Mouse (Mus musculus) CH12.LX (cell line): ENCODE data around the gene Arfip1. TPM values are rescaled to one million over a fixed set of nuclear protein-coding genes. Genes with fewer than 3 reads are reported as not detected.

Experiments
- DNase-seq: peaks from one replicate; pipeline ENCODE4 v3.0.0-alpha.2; 2013; ENCODE audit errors: extremely low read depth
- H3K27ac ChIP-seq: 2 replicates; pipeline ENCODE4 v1.5.1; 2012; ENCODE audit warnings: low read depth, mild to moderate bottlenecking, control low read depth, moderate library complexity; ENCODE audit not compliant: insufficient read depth
- H3K27me3 ChIP-seq: replicated peaks from 2 replicates; pipeline ENCODE3; 2012; ENCODE audit warnings: inconsistent platforms
- H3K36me3 ChIP-seq, 2 experiments: replicated peaks in 1 of 2; 2 replicates each; pipeline versions ENCODE3 to v1.6.1; 2012; ENCODE audit warnings: inconsistent platforms in 1 of 2, low read length in 1 of 2, mild to moderate bottlenecking in 1 of 2, mixed read lengths in 1 of 2, moderate library complexity in 1 of 2; ENCODE audit not compliant: control insufficient read depth in 1 of 2, insufficient read depth in 1 of 2
- H3K4me1 ChIP-seq, 2 experiments: 2 replicates each; pipeline ENCODE4 v1.6.1; 2012; ENCODE audit warnings: inconsistent platforms in 1 of 2, moderate library complexity in 1 of 2; ENCODE audit not compliant: insufficient read depth in 2 of 2, control insufficient read depth in 1 of 2
- H3K4me2 ChIP-seq: 2 replicates; pipeline ENCODE4 v1.6.1; 2012; ENCODE audit warnings: low read depth, mild to moderate bottlenecking, control low read depth; ENCODE audit not compliant: poor library complexity, insufficient read depth, severe bottlenecking
- H3K4me3 ChIP-seq, 3 experiments: fragments of 150-350 bp in 1 of 3; sonication (generic) in 1 of 3; replicated peaks in 1 of 3; 2 replicates each; pipeline versions ENCODE3 to v1.5.1; 2011 to 2012; ENCODE audit warnings: low read depth in 2 of 3, low read length in 2 of 3, mild to moderate bottlenecking in 2 of 3, moderate library complexity in 2 of 3, control low read depth in 1 of 3, improper control_type of control experiment in 1 of 3, inconsistent platforms in 1 of 3, mixed read lengths in 1 of 3; ENCODE audit not compliant: poor library complexity in 1 of 3
- H3K79me2 ChIP-seq: replicated peaks from 2 replicates; pipeline ENCODE4 v1.6.1; 2012; ENCODE audit warnings: mild to moderate bottlenecking, moderate library complexity; ENCODE audit not compliant: control insufficient read depth, poor library complexity, insufficient read depth, severe bottlenecking; ENCODE audit errors: extremely low read depth
- H3K9ac ChIP-seq: 2 replicates; pipeline ENCODE4 v1.6.1; 2012; ENCODE audit warnings: low read depth, mild to moderate bottlenecking, control low read depth, moderate library complexity; ENCODE audit not compliant: insufficient read depth
- H3K9me3 ChIP-seq: replicated peaks from 2 replicates; pipeline ENCODE3; 2012; ENCODE audit warnings: low read length, inconsistent platforms, mixed read lengths
- BHLHE40 ChIP-seq: IDR thresholded peaks from 2 replicates; pipeline ENCODE4 v1.6.1; 2011; ENCODE audit warnings: mild to moderate bottlenecking, low read depth, low read length, improper control_type of control experiment
- CHD1 ChIP-seq: IDR thresholded peaks from 2 replicates; pipeline ENCODE4 v1.6.1; 2012; ENCODE audit warnings: low read depth, low read length, improper control_type of control experiment, inconsistent platforms
- E2F4 ChIP-seq: IDR thresholded peaks from 2 replicates; pipeline ENCODE4 v1.6.1; 2011; ENCODE audit warnings: low read depth, low read length, improper control_type of control experiment; ENCODE audit not compliant: insufficient replicate concordance
- ELF1 ChIP-seq: IDR thresholded peaks from 2 replicates; pipeline ENCODE4 v1.6.1; 2014; ENCODE audit warnings: low read depth, mild to moderate bottlenecking, inconsistent platforms, low read length, improper control_type of control experiment
- ETS1 ChIP-seq: conservative IDR thresholded peaks from 2 replicates; pipeline ENCODE4 v1.6.1; 2012; ENCODE audit warnings: low read depth, mild to moderate bottlenecking, inconsistent platforms, low read length, improper control_type of control experiment, moderate library complexity
- HCFC1 ChIP-seq: IDR thresholded peaks from 2 replicates; pipeline ENCODE4 v1.6.1; 2012; ENCODE audit warnings: low read depth, mild to moderate bottlenecking, inconsistent platforms, low read length, improper control_type of control experiment
- IRF4 ChIP-seq: IDR thresholded peaks from 2 replicates; pipeline ENCODE4 v1.6.1; 2014; ENCODE audit warnings: low read depth, mild to moderate bottlenecking, inconsistent platforms, low read length, improper control_type of control experiment
- MAX ChIP-seq: IDR thresholded peaks from 2 replicates; pipeline ENCODE4 v1.6.1; 2011; ENCODE audit warnings: low read length, improper control_type of control experiment
- MEF2A ChIP-seq: IDR thresholded peaks from 2 replicates; pipeline ENCODE4 v1.6.1; 2014; ENCODE audit warnings: low read depth, mild to moderate bottlenecking, inconsistent platforms, low read length, improper control_type of control experiment, borderline replicate concordance
- MXI1 ChIP-seq: IDR thresholded peaks from 2 replicates; pipeline ENCODE4 v1.6.1; 2011; ENCODE audit warnings: mild to moderate bottlenecking, low read depth, low read length, improper control_type of control experiment
- NELFE ChIP-seq: IDR thresholded peaks from 2 replicates; pipeline ENCODE4 v1.6.1; 2011; ENCODE audit warnings: low read depth, low read length, improper control_type of control experiment
- NRF1 ChIP-seq: IDR thresholded peaks from 2 replicates; pipeline ENCODE4 v1.6.1; 2014; ENCODE audit warnings: low read depth, mild to moderate bottlenecking, inconsistent platforms, low read length, improper control_type of control experiment, moderate library complexity
- PAX5 ChIP-seq: IDR thresholded peaks from 2 replicates; pipeline ENCODE4 v1.6.1; 2012; ENCODE audit warnings: low read length, inconsistent platforms, mixed read lengths
- POLR2A ChIP-seq: IDR thresholded peaks from 2 replicates; pipeline ENCODE4 v1.6.1; 2011; ENCODE audit warnings: low read depth, mild to moderate bottlenecking, improper control_type of control experiment, low read length
- POLR2AphosphoS2 ChIP-seq: IDR thresholded peaks from 2 replicates; pipeline ENCODE4 v1.6.1; 2011; ENCODE audit warnings: low read depth, low read length, improper control_type of control experiment
- SIN3A ChIP-seq: IDR thresholded peaks from 2 replicates; pipeline ENCODE4 v1.6.1; 2012; ENCODE audit warnings: low read length, improper control_type of control experiment, inconsistent platforms
- TCF12 ChIP-seq: IDR thresholded peaks from 2 replicates; pipeline ENCODE4 v1.6.1; 2014; ENCODE audit warnings: low read depth, mild to moderate bottlenecking, inconsistent platforms, low read length, improper control_type of control experiment
- UBTF ChIP-seq: IDR thresholded peaks from 2 replicates; pipeline ENCODE4 v1.6.1; 2012; ENCODE audit warnings: low read depth, mild to moderate bottlenecking, inconsistent platforms, low read length, improper control_type of control experiment, moderate library complexity
- USF2 ChIP-seq: conservative IDR thresholded peaks from 2 replicates; pipeline ENCODE4 v1.6.1; 2011; ENCODE audit warnings: low read depth, low read length, improper control_type of control experiment
- dilution Hi-C: fragments of 300-500 bp; cut with MboI; formaldehyde crosslinking; loops from 2 replicates; pipeline ENCODE4 v1.14.3; 2020; ENCODE audit warnings: low sequenced_read_pairs; ENCODE audit not compliant: extremely low pct_unique_long_range_greater_than_20kb, extremely low pct_ligation_motif_present
- in situ Hi-C: fragments of 300-500 bp; cut with MboI; formaldehyde crosslinking; loops from 3 replicates; pipeline ENCODE4 v1.14.3; 2019; ENCODE audit warnings: low sequenced_read_pairs, low pct_ligation_motif_present, low pct_unique_long_range_greater_than_20kb, mixed read lengths
- polyA plus RNA-seq: library from polyadenylated mRNA; unstranded; fragments of >175 nt; gene quantifications from 2 replicates; pipeline ENCODE4 v1.2.1, GENCODE M21; 2012; ENCODE audit warnings: low read depth; ENCODE audit not compliant: insufficient read length
- total RNA-seq, 2 experiments: library from RNA; depleted of rRNA; stranded (reverse); fragments of 300-350 nt in 1 of 2; fragments of >200 nt in 1 of 2; gene quantifications; 2 replicates each; pipeline ENCODE4 v1.2.3; 2012 to 2014

The Arfip1 gene
- total and polyA plus RNA-seq, 3 experiments, result 29.6 to 66.5 (median 36.8) TPM

DNA sequence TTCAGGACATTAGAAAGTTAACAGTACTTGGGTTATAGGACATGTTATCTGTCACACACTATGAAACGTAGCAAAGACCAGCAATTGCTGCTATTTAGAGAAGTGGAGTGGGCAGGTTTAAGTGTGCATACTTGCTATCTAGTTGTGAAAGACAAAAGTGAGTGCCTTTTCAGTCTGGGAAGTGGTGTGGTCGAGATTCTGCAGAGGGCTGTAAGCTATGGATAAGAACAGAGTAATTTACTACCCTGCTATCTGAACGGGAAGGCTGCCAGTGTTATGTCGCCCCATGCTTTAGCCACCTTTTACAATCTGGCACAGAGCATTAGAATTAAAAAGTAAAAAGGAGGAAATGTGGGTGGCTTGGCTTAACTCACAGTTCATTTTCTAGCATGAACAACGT is 4.3 kb upstream of the Arfip1 start:
- TF ChIP-seq SIN3A, result no peak
- TF ChIP-seq POLR2AphosphoS2, result no peak
- no peak for TF ChIP-seq IRF4
- TF ChIP-seq NRF1, result no peak
- TF ChIP-seq CHD1, result no peak
- no peak for TF ChIP-seq UBTF
- TF ChIP-seq MXI1, result no peak
- TF ChIP-seq POLR2A, result no peak
- no peak for TF ChIP-seq MAX
- TF ChIP-seq ELF1, result no peak
- no peak for TF ChIP-seq USF2
- TF ChIP-seq, all 38 proteins: peak for 0
- Histone ChIP-seq H3K27me3 (no peaks in the 10 kb centered on the region), H3K9ac (no peak overlapping the region), H3K9me3 (no peaks in the 10 kb centered on the region), H3K4me1 (peaks cover 4 to 11% of the 10 kb centered on the region in 2 experiments; a peak in 3 of 4 replicates), H3K27ac (no peak overlapping the region), H3K4me2 (no peak overlapping the region), H3K36me3 (no peaks in the 10 kb centered on the region), H3K4me3 (no peak overlapping the region), H3K79me2 (no peaks in the 10 kb centered on the region; the same call in 1 of the 2 replicates)
- DNase-seq, result no peak
- dilution Hi-C loops, result no loop called here
- in situ Hi-C loops, result no loop called here

DNA sequence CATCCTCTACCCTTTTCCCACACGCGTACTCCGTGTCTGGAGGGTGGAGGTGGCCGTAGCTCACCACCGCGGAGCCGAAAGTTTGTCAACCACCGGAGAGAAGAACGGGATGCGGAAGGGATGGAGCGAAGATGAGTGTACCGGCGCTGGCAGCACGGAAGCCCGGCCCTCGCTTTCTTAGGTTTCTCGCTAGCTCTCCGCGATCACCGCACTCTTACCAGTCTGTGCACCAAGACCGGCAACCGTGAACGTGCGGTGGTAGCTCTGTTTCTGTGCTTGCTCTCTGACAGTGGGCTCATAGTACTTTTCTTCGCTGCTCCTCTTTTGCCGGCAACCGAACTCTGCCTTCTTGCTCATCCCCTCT is 470 bp upstream of the Arfip1 start:
- Histone ChIP-seq H3K4me1 (peaks cover 3 to 31% of the 10 kb centered on the region in 2 experiments), H3K4me2 (peak overlapping the region; percentile 69; the same call in 1 of the 2 replicates), H3K36me3 (no peaks in the 10 kb centered on the region), H3K27ac (no peak overlapping the region), H3K9ac (peak overlapping the region; percentile 22), H3K9me3 (no peaks in the 10 kb centered on the region), H3K27me3 (no peaks in the 10 kb centered on the region), H3K79me2 (peaks cover 21% of the 10 kb centered on the region), H3K4me3 (peak overlapping the region; percentile 77 to 90 (median 77))
- dilution Hi-C loops, result no loop called here
- DNase-seq, result no peak
- no peak; the same call in 1 of the 2 replicates for TF ChIP-seq SIN3A
- TF ChIP-seq NRF1, result no peak
- TF ChIP-seq MAX, result no peak
- TF ChIP-seq MXI1, result peak; percentile 34; the same call in 1 of the 2 replicates
- 0 out of 2 replicates have a peak, but pooled peaks have one; percentile 1 for TF ChIP-seq ETS1
- no peak for TF ChIP-seq E2F4
- no peak for TF ChIP-seq PAX5
- no peak for TF ChIP-seq NELFE
- no peak for TF ChIP-seq TCF12
- no peak for TF ChIP-seq HCFC1
- TF ChIP-seq MEF2A, result no peak
- peak; percentile 70; the same call in 1 of the 2 replicates for TF ChIP-seq UBTF
- TF ChIP-seq BHLHE40, result no peak
- in situ Hi-C loops, result no loop called here
